30 mouse cellular contexts compared by ENCODE assay signal in genomic region chr11:65771546-65771945, GRCm38 (mm10). TPM values are rescaled to one million over a fixed set of nuclear protein-coding genes. Genes with fewer than 3 reads are reported as not detected.
DNase-seq lines count a peak whose midpoint lies in the region; ATAC-seq and TF ChIP-seq lines count a peak whose summit lies in the region.
"Had no signal": no experiment of that assay in that cellular context is flagged by ENCODE, and none has a peak within 500 bp of the region (broad histone marks: within the 10 kb centered on the region; RNA-seq: fewer than 3 reads in every experiment).

No protein-coding gene starts in this region.

- H3K4me1 ChIP-seq in liver, embryonic 13.5 days (replicated peaks): peaks cover 80% of the 10 kb centered on the region
- peaks cover 20% of the 10 kb centered on the region for H3K4me1 ChIP-seq in liver, postnatal 0 days (ENCODE audit: insufficient read depth)
- peaks cover 19% of the 10 kb centered on the region for H3K4me1 ChIP-seq in lung, adult 2 months (ENCODE audit: control insufficient read depth, insufficient read depth, low read length)

- H3K36me3 ChIP-seq in liver, embryonic 13.5 days: 0 out of 2 replicates have a peak, but pooled peaks cover 2% of the 10 kb centered on the region
- H3K36me3 ChIP-seq in liver, postnatal 0 days (replicated peaks; ENCODE audit: insufficient read depth, low read length): no peaks in the 10 kb centered on the region; the same call in 1 of the 2 replicates
- H3K36me3 ChIP-seq: embryonic facial prominence, embryonic 10.5 days; embryonic facial prominence, embryonic 13.5 days; forebrain, embryonic 12.5 days; forebrain, embryonic 15.5 days; heart, embryonic 10.5 days; heart, embryonic 13.5 days had no signal

- no peak for TF ChIP-seq EP300 in liver, postnatal 0 days (IDR thresholded peaks at IDR 0.05; ENCODE audit: low read depth)

- ATAC-seq in liver, embryonic 13.5 days (ENCODE audit: low read depth): no peak
- no peak for ATAC-seq in liver, postnatal 0 days
- peak; percentile 54 for ATAC-seq in megakaryocyte progenitor cell, adult 5-6 weeks (replicated peaks; ENCODE audit: poor library complexity)
- ATAC-seq: forebrain, embryonic 15.5 days; Patski had no signal

- TF ChIP-seq POLR2A in lung, adult 2 months (IDR thresholded peaks at IDR 0.05; ENCODE audit: borderline replicate concordance, extremely low read depth, low read depth, low read length): no peak

- no peak overlapping the region for H3K9ac ChIP-seq in liver, embryonic 13.5 days
- no peak overlapping the region for H3K9ac ChIP-seq in liver, postnatal 0 days (replicated peaks)
- H3K9ac ChIP-seq: embryonic facial prominence, embryonic 13.5 days; forebrain, embryonic 12.5 days; forebrain, embryonic 15.5 days; heart, embryonic 13.5 days; hindbrain, embryonic 14.5 days had no signal

- no peaks in the 10 kb centered on the region for H3K27me3 ChIP-seq in liver, embryonic 13.5 days
- no peaks in the 10 kb centered on the region for H3K27me3 ChIP-seq in liver, postnatal 0 days (ENCODE audit: insufficient read depth, low read length)
- H3K27me3 ChIP-seq: CH12.LX; embryonic facial prominence, embryonic 13.5 days; forebrain, embryonic 12.5 days; forebrain, embryonic 15.5 days; heart, embryonic 13.5 days; Patski had no signal

- 68% methylated on average over 1 of the region's 1 CpGs for WGBS in liver, embryonic 13.5 days (ENCODE audit: insufficient replicate concordance)
- WGBS in liver, postnatal 0 days (ENCODE audit: insufficient replicate concordance): 84% methylated on average over 1 of the region's 1 CpGs
- WGBS in lung, adult 2 months: 67% methylated on average over 1 of the region's 1 CpGs

- no peak for DNase-seq in liver, embryonic 13.5 days
- no peak for DNase-seq in liver, postnatal 0 days
- DNase-seq in lung, postnatal 25 days (ENCODE audit: low spot score): peak; percentile 50
- DNase-seq in lung, adult 2 months: no peak
- DNase-seq in 416B (ENCODE audit: low read depth): peak; percentile 67
- no peak for DNase-seq in cerebellum, postnatal 10 days
- DNase-seq: adrenal gland, postnatal 10 days; adrenal gland, postnatal 36 days; B cell, adult 2 months; cerebellum, adult 11 months; cerebellum, adult 2 months; cerebellum, adult 9-11 months; cerebellum, postnatal 36 days; embryo, embryonic 11 days; gastrocnemius, postnatal 25 days; heart, adult 2 months; heart, postnatal 14 days; heart, postnatal 4 days had no signal

- no peak overlapping the region for H3K4me3 ChIP-seq in liver, embryonic 13.5 days (replicated peaks)
- no peak overlapping the region for H3K4me3 ChIP-seq in liver, postnatal 0 days (ENCODE audit: low read depth, low read length)
- no peak overlapping the region for H3K4me3 ChIP-seq in lung, adult 2 months (replicated peaks; ENCODE audit: extremely low read depth, low read depth, low read length)
- H3K4me3 ChIP-seq: embryonic facial prominence, embryonic 10.5 days; embryonic facial prominence, embryonic 13.5 days; erythroblast, embryonic 14.5 days; forebrain, embryonic 12.5 days; forebrain, embryonic 15.5 days; heart, adult 2 months; heart, embryonic 10.5 days; heart, embryonic 13.5 days had no signal

- no peaks in the 10 kb centered on the region for H3K9me3 ChIP-seq in liver, embryonic 13.5 days (replicated peaks)
- no peaks in the 10 kb centered on the region for H3K9me3 ChIP-seq in liver, postnatal 0 days (ENCODE audit: low read length)
- H3K9me3 ChIP-seq: embryonic facial prominence, embryonic 10.5 days; embryonic facial prominence, embryonic 13.5 days; forebrain, embryonic 12.5 days; forebrain, embryonic 15.5 days; G1E; heart, embryonic 10.5 days; heart, embryonic 13.5 days had no signal

- TF ChIP-seq CTCF in liver, postnatal 0 days (IDR thresholded peaks at IDR 0.05; ENCODE audit: low read depth): no peak
- TF ChIP-seq CTCF in lung, adult 2 months (IDR thresholded peaks at IDR 0.05; ENCODE audit: insufficient read depth, low read length): no peak

- no peak overlapping the region for H3K4me2 ChIP-seq in liver, embryonic 13.5 days
- no peak overlapping the region for H3K4me2 ChIP-seq in liver, postnatal 0 days (ENCODE audit: low read depth, low read length)
- H3K4me2 ChIP-seq: embryonic facial prominence, embryonic 13.5 days; forebrain, embryonic 12.5 days; forebrain, embryonic 15.5 days; heart, embryonic 13.5 days; hindbrain, embryonic 14.5 days had no signal

- H3K27ac ChIP-seq in liver, embryonic 13.5 days: peak overlapping the region; percentile 29; the same call in 1 of the 2 replicates
- H3K27ac ChIP-seq in liver, postnatal 0 days (ENCODE audit: low read depth): no peak overlapping the region
- H3K27ac ChIP-seq: embryonic facial prominence, embryonic 10.5 days; embryonic facial prominence, embryonic 13.5 days; forebrain, embryonic 12.5 days; forebrain, embryonic 15.5 days; heart, adult 2 months; heart, embryonic 10.5 days; heart, embryonic 13.5 days; hindbrain, embryonic 14.5 days had no signal

RNA-seq across cellular contexts. Expression of gene Map2k4, which starts 16.6 kb away (rescaled TPM):
- 35.3 and 42.9 TPM in 2 replicates for polyA plus RNA-seq in liver, embryonic 13.5 days (2015; fragmentation: Nextera tagmentation; extraction: Ambion mirVana)
- 21.7 and 23.6 TPM in 2 replicates for polyA plus RNA-seq in liver, postnatal 0 days (2015; fragmentation: Nextera tagmentation; extraction: Ambion mirVana)
- polyA plus RNA-seq in lung, adult 2 months (2012; rRNA removed): 11.5 and 18.4 TPM in 2 replicates
- total RNA-seq in megakaryocyte progenitor cell, adult 5-6 weeks (2015): 56.8 and 61.7 TPM in 2 replicates
- total RNA-seq in megakaryocyte progenitor cell, adult 5-6 weeks (2017): 27.2 and 37.2 TPM in 2 replicates

RNA-seq across cellular contexts. Expression of gene Zkscan6, which starts 35.4 kb away (rescaled TPM):
- polyA plus RNA-seq in liver, embryonic 13.5 days (2015; fragmentation: Nextera tagmentation; extraction: Ambion mirVana): 6.8 and 6.9 TPM in 2 replicates
- polyA plus RNA-seq in liver, postnatal 0 days (2015; fragmentation: Nextera tagmentation; extraction: Ambion mirVana): 3.6 and 4.1 TPM in 2 replicates
- 3.0 and 3.6 TPM in 2 replicates for polyA plus RNA-seq in lung, adult 2 months (2012; rRNA removed)
- total RNA-seq in megakaryocyte progenitor cell, adult 5-6 weeks (2015): 5.8 and 9.9 TPM in 2 replicates
- 17.5 and 24.8 TPM in 2 replicates for total RNA-seq in megakaryocyte progenitor cell, adult 5-6 weeks (2017)

Comparison
In these comparisons a context has a peak if more than half of its experiments do, and no peak if none do; other contexts are left out.
1. DNase-seq: peak in lung, postnatal 25 days (single experiment) and 416B (single experiment); none in liver, embryonic 13.5 days (single experiment), liver, postnatal 0 days (single experiment), lung, adult 2 months (single experiment) and cerebellum, postnatal 10 days (0 of 2).